27 mouse cellular contexts compared by ENCODE assay signal in genomic region chr6:64274319-64275114, GRCm38 (mm10).
DNase-seq lines count a peak whose midpoint lies in the region; ATAC-seq and TF ChIP-seq lines count a peak whose summit lies in the region.
"Had no signal": no experiment of that assay in that cellular context is flagged by ENCODE, and none has a peak within 500 bp of the region (broad histone marks: within the 10 kb centered on the region; RNA-seq: fewer than 3 reads in every experiment).

No protein-coding gene starts in this region.

- DNase-seq in cerebellum, postnatal 10 days: peak; percentile 61 to 64
- DNase-seq in cerebellum, adult 11 months: no peak
- peak; percentile 90 for DNase-seq in Muller cell, postnatal 12 days (ENCODE audit: inconsistent ontology term)
- peak; percentile 47 for DNase-seq in forebrain, postnatal 0 days
- DNase-seq in left cerebral cortex, postnatal 25 days (ENCODE audit: low spot score in 2 of 2): no peak
- DNase-seq in adrenal gland, postnatal 10 days: no peak
- DNase-seq: adrenal gland, postnatal 25 days; B cell, adult 2 months; cerebellum, adult 11-12 months; cerebellum, adult 9-10 months; embryo, embryonic 11 days; gastrocnemius, postnatal 36 days; heart, adult 18-20 months; heart, postnatal 10 days; heart, postnatal 4 days; kidney, adult 8-10 months had no signal

- H3K27ac ChIP-seq in forebrain, embryonic 15.5 days (replicated peaks): no peak overlapping the region
- H3K27ac ChIP-seq in forebrain, embryonic 12.5 days: no peak overlapping the region
- H3K27ac ChIP-seq in forebrain, postnatal 0 days (ENCODE audit: low read depth, low read length): no peak overlapping the region
- H3K27ac ChIP-seq: embryonic facial prominence, embryonic 12.5 days; heart, embryonic 10.5 days; hindbrain, embryonic 14.5 days had no signal

- H3K9me3 ChIP-seq in forebrain, embryonic 15.5 days: no peaks in the 10 kb centered on the region
- no peaks in the 10 kb centered on the region for H3K9me3 ChIP-seq in forebrain, embryonic 12.5 days
- no peaks in the 10 kb centered on the region for H3K9me3 ChIP-seq in forebrain, postnatal 0 days (ENCODE audit: low read length)
- H3K9me3 ChIP-seq: embryonic facial prominence, embryonic 12.5 days; G1E; heart, embryonic 10.5 days had no signal

- no peaks in the 10 kb centered on the region for H3K36me3 ChIP-seq in forebrain, embryonic 15.5 days
- H3K36me3 ChIP-seq in forebrain, embryonic 12.5 days (replicated peaks): no peaks in the 10 kb centered on the region
- no peaks in the 10 kb centered on the region for H3K36me3 ChIP-seq in forebrain, postnatal 0 days (ENCODE audit: insufficient read depth)
- H3K36me3 ChIP-seq: embryonic facial prominence, embryonic 12.5 days; G1E; heart, embryonic 10.5 days had no signal

- 22% methylated on average over 2 of the region's 2 CpGs for WGBS in forebrain, embryonic 15.5 days
- WGBS in forebrain, embryonic 12.5 days: 47% methylated on average over 2 of the region's 2 CpGs
- WGBS in forebrain, postnatal 0 days: 20% methylated on average over 2 of the region's 2 CpGs

- no peak overlapping the region for H3K4me3 ChIP-seq in forebrain, embryonic 15.5 days
- no peak overlapping the region for H3K4me3 ChIP-seq in forebrain, embryonic 12.5 days (replicated peaks)
- H3K4me3 ChIP-seq in forebrain, postnatal 0 days (ENCODE audit: low read depth, low read length): no peak overlapping the region
- H3K4me3 ChIP-seq: embryonic facial prominence, embryonic 12.5 days; heart, embryonic 10.5 days had no signal

- no peaks in the 10 kb centered on the region for H3K27me3 ChIP-seq in forebrain, embryonic 15.5 days
- H3K27me3 ChIP-seq in forebrain, embryonic 12.5 days: no peaks in the 10 kb centered on the region
- no peaks in the 10 kb centered on the region for H3K27me3 ChIP-seq in forebrain, postnatal 0 days (ENCODE audit: insufficient read depth, low read length)
- H3K27me3 ChIP-seq: embryonic facial prominence, embryonic 12.5 days; Patski had no signal

- TF ChIP-seq CTCF in forebrain, postnatal 0 days (IDR thresholded peaks at IDR 0.05; ENCODE audit: low read depth): no peak

- peak; percentile 85 for ATAC-seq in forebrain, embryonic 15.5 days (replicated peaks)
- no peak for ATAC-seq in forebrain, embryonic 12.5 days (ENCODE audit: low FRiP score)
- peak; percentile 68 for ATAC-seq in forebrain, postnatal 0 days
- ATAC-seq: activated CD4-positive, CD25-positive, alpha-beta regulatory T cell, adult 4 months; CD4-positive, CD25-positive, alpha-beta regulatory T cell, adult 4 months; inflammation-experienced regulatory T-cells, adult 6 months; intestine, postnatal 0 days; Patski had no signal

- intact Hi-C loops in left cerebral cortex, postnatal 25 days (cut with DNase I): no loop called here

- no peak overlapping the region for H3K4me2 ChIP-seq in forebrain, embryonic 15.5 days (replicated peaks)
- no peak overlapping the region for H3K4me2 ChIP-seq in forebrain, embryonic 12.5 days
- no peak overlapping the region for H3K4me2 ChIP-seq in forebrain, postnatal 0 days (ENCODE audit: low read depth)
- H3K4me2 ChIP-seq: embryonic facial prominence, embryonic 12.5 days; hindbrain, embryonic 14.5 days had no signal

- 0 out of 2 replicates have a peak, but pooled peaks cover 2% of the 10 kb centered on the region for H3K4me1 ChIP-seq in forebrain, embryonic 15.5 days
- no peaks in the 10 kb centered on the region for H3K4me1 ChIP-seq in forebrain, embryonic 12.5 days
- no peaks in the 10 kb centered on the region for H3K4me1 ChIP-seq in forebrain, postnatal 0 days (ENCODE audit: insufficient read depth)
- H3K4me1 ChIP-seq: embryonic facial prominence, embryonic 12.5 days; heart, embryonic 10.5 days had no signal

- no peak overlapping the region for H3K9ac ChIP-seq in forebrain, embryonic 15.5 days (replicated peaks)
- no peak overlapping the region for H3K9ac ChIP-seq in forebrain, embryonic 12.5 days
- no peak overlapping the region for H3K9ac ChIP-seq in forebrain, postnatal 0 days
- H3K9ac ChIP-seq: embryonic facial prominence, embryonic 12.5 days; hindbrain, embryonic 14.5 days had no signal

Comparison
In these comparisons a context has a peak if more than half of its experiments do, and no peak if none do; other contexts are left out.
1. DNase-seq: peak in cerebellum, postnatal 10 days (2 of 2), Muller cell, postnatal 12 days (single experiment) and forebrain, postnatal 0 days (single experiment); none in cerebellum, adult 11 months (single experiment), left cerebral cortex, postnatal 25 days (0 of 2) and adrenal gland, postnatal 10 days (single experiment).